Mouse (Mus musculus): ENCODE measurements around the gene Mt4.

GRCm38 (mm10) chr8:94172075-94172808 lies 35.2 kb downstream of the Mt4 start, which contains the start of gene Mt2:
- no peak for TF ChIP-seq CTCF (IDR thresholded peaks at IDR 0.05; ENCODE audit: borderline replicate concordance, insufficient read depth, low read length)
- TF ChIP-seq POLR2A (IDR thresholded peaks at IDR 0.05; ENCODE audit: low read depth, low read length), result no peak
